Mouse (Mus musculus): ENCODE measurements around the gene Rbm48.

Gene Rbm48

GRCm38 (mm10) chr5:3544480-3544769 lies 52.0 kb downstream of the Rbm48 start:
- no peak for DNase-seq

GRCm38 (mm10) chr5:3543629-3544479 lies 52.5 kb downstream of the Rbm48 start, which contains the start of gene Fam133b:
Fam133b (plus strand) TSS chr5:3543833.
- DNase-seq, result peak; percentile 92 to 95

DNA sequence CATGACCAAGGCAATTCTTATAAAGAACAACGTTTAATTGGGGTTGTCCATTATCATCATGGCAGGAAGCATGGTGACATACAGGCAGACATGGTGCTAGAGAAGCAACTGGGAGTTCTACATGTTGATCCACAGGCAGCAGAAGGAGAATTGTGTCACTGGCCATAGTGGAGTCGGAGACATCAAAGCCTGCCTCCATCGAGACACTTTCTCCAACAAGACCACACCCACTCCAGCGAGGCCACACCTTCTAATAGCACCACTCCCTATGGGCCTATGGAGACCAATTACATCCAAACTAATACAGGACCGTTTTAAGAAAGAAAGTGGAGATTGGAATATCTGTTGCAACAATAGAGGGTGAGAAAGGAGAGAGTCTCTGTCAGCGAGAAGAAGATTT lies 54.5 kb downstream of the Rbm48 start:
- no peak for DNase-seq

DNA sequence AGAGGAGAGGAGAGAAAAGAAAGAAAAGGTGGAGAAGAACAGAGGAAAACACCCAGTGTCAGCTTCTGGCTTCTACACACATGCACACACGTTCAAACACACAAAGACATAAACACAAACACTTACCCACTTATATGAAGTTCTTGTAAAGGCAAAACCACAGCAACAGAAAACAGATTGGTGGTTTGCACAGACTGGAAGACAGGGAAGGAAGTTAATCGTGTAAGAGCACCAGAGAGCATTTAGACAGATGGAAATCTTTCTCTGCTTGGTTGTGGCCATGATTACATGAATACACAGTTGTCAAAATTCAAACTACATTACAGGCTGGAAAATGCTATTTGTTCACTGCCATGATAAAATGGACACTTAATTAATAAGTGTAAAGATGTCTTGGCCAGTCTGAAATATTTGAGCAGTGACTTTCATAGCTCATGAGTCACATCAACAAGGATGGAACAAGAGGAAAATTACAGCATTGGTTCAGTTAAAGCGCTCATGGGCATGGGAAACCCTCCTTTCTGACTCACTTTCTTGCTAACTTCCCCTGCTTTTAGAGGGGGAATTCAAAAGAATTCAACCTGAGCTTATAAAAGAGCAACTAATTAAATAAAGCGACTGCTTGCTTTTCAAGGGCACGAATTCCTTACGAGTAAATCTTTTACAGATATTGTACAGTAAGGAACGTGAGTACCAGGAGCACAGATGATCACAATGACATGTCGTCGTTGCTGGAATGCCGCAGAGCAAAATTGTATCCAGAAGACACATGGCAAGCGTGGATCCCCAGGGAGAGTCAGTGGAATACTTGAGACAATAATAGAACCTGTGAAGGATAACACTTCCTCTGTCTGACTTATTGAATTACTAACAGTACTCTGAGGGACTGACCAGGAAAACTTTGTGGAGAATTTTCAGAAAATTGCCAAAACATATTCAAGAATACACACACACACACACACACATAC lies 57.6 kb downstream of the Rbm48 start:
- DNase-seq, result no peak

GRCm38 (mm10) chr5:3536592-3537212 lies 59.7 kb downstream of the Rbm48 start:
- DNase-seq, result no peak
